Mouse (Mus musculus) C2C12 (cell line): ENCODE results near the gene Gtf3a.

Experiments used
- CEBPB ChIP-seq: IDR thresholded peaks from one replicate; pipeline ENCODE4 v1.6.1; 2011; ENCODE audit warnings: low read depth, mild to moderate bottlenecking, control low read depth, moderate library complexity
- CTCF ChIP-seq: IDR thresholded peaks from one replicate; pipeline ENCODE4 v1.5.1; 2011; ENCODE audit not compliant: control insufficient read depth, insufficient read depth, insufficient read length
- MYOD1 ChIP-seq: IDR thresholded peaks from one replicate; pipeline ENCODE4 v1.6.1; 2011; ENCODE audit warnings: low read depth; ENCODE audit not compliant: control insufficient read depth, insufficient read length

GRCm38 (mm10) chr5:146926673-146927072 lies 21.8 kb upstream of the Gtf3a start:
- TF ChIP-seq CTCF (no peak), MYOD1 (no peak), CEBPB (no peak)
